Mouse (Mus musculus) MEL (cell line): ENCODE measurements at regions not wholly inside any gene's neighbourhood (a gene's known extent, or its start where the extent isn't known, plus 50 kb on each side); places are given as distances from the start of the nearest gene placed in this dataset.

Experiments
- CTCF ChIP-seq, 3 experiments: IDR thresholded peaks in 2 of 3; conservative IDR thresholded peaks in 1 of 3; 2 replicates each; pipeline ENCODE4 v1.5.1; 2011 to 2012; ENCODE audit warnings: low read length in 3 of 3, low read depth in 2 of 3, mild to moderate bottlenecking in 2 of 3, improper control_type of control experiment in 1 of 3, inconsistent platforms in 1 of 3, mixed read lengths in 1 of 3, moderate library complexity in 1 of 3; ENCODE audit not compliant: control insufficient read depth in 1 of 3, insufficient read depth in 1 of 3, poor library complexity in 1 of 3, severe bottlenecking in 1 of 3
- EP300 ChIP-seq, 2 experiments: IDR thresholded peaks; 2 replicates each; pipeline ENCODE4 v1.6.1; 2011; ENCODE audit warnings: improper control_type of control experiment in 2 of 2, low read length in 2 of 2, low read depth in 1 of 2, mild to moderate bottlenecking in 1 of 2
- POLR2AphosphoS2 ChIP-seq: IDR thresholded peaks from 2 replicates; pipeline ENCODE4 v1.6.1; 2011; ENCODE audit warnings: low read length, improper control_type of control experiment
- POLR2AphosphoS5 ChIP-seq: IDR thresholded peaks from 2 replicates; pipeline ENCODE4 v1.6.1; 2012; ENCODE audit warnings: low read depth, borderline replicate concordance, mild to moderate bottlenecking, inconsistent platforms, low read length, moderate library complexity, mixed read lengths
- TAL1 ChIP-seq: IDR thresholded peaks from 2 replicates; pipeline ENCODE4 v1.6.1; 2012; ENCODE audit warnings: mild to moderate bottlenecking, inconsistent platforms, low read length, moderate library complexity, mixed read lengths
- USF2 ChIP-seq, 2 experiments: IDR thresholded peaks; 2 replicates each; pipeline ENCODE4 v1.6.1; 2011 to 2012; ENCODE audit warnings: improper control_type of control experiment in 2 of 2, low read length in 2 of 2, borderline replicate concordance in 1 of 2, inconsistent platforms in 1 of 2, low read depth in 1 of 2, mild to moderate bottlenecking in 1 of 2; ENCODE audit not compliant: insufficient read depth in 1 of 2

- TF ChIP-seq USF2 (IDR thresholded peaks at IDR 0.05; ENCODE audit: borderline replicate concordance in 1 of 2, insufficient read depth in 1 of 2, low read depth in 1 of 2, low read length in 2 of 2) (no peak), CTCF (IDR thresholded peaks at IDR 0.05 in 2 of 3, conservative IDR thresholded peaks at IDR 0.05 in 1 of 3; ENCODE audit: control insufficient read depth in 1 of 3, insufficient read depth in 1 of 3, low read depth in 2 of 3, low read length in 3 of 3, poor library complexity in 1 of 3, severe bottlenecking in 1 of 3) (no peak), TAL1 (no peak), POLR2AphosphoS5 (no peak), EP300 (IDR thresholded peaks at IDR 0.05; ENCODE audit: low read depth in 1 of 2, low read length in 2 of 2) (no peak), POLR2AphosphoS2 (no peak)
These were observed 93.2 kb upstream of the Cpeb2 start for GRCm38 (mm10) chr5:43139813-43140212.
